Mouse (Mus musculus) cerebellum, adult 8-10 months (tissue): Measurements from ENCODE around the gene Rpusd4.

Source experiments
- DNase-seq: peaks from one replicate; pipeline ENCODE4 v3.0.0; 2022

The Rpusd4 gene

GRCm38 (mm10) chr9:35289992-35290391 lies 22.3 kb downstream of the Rpusd4 start:
- no peak for DNase-seq

GRCm38 (mm10) chr9:35290417-35290816 lies 22.8 kb downstream of the Rpusd4 start:
- no peak for DNase-seq

- DNase-seq = no peak
Measured at GRCm38 (mm10) chr9:35290916-35291315, 23.3 kb downstream of the Rpusd4 start.

- no peak for DNase-seq
Measured at GRCm38 (mm10) chr9:35293465-35293864, 25.8 kb downstream of the Rpusd4 start.

GRCm38 (mm10) chr9:35297791-35298190 lies 30.1 kb downstream of the Rpusd4 start:
- DNase-seq = no peak

GRCm38 (mm10) chr9:35302172-35302571 lies 34.5 kb downstream of the Rpusd4 start:
- DNase-seq = no peak

- peak; percentile 67 for DNase-seq
Measured at GRCm38 (mm10) chr9:35307461-35307860, 39.8 kb downstream of the Rpusd4 start.

- no peak for DNase-seq
Measured at GRCm38 (mm10) chr9:35310377-35310776, 42.7 kb downstream of the Rpusd4 start.

- peak; percentile 70 for DNase-seq
Measured at GRCm38 (mm10) chr9:35312516-35312915, 44.9 kb downstream of the Rpusd4 start.

GRCm38 (mm10) chr9:35313601-35314000 lies 45.9 kb downstream of the Rpusd4 start:
- no peak for DNase-seq

GRCm38 (mm10) chr9:35314254-35314653 lies 46.6 kb downstream of the Rpusd4 start:
- DNase-seq = no peak

- DNase-seq = no peak
Measured at GRCm38 (mm10) chr9:35316771-35317211, 49.1 kb downstream of the Rpusd4 start.

GRCm38 (mm10) chr9:35317233-35317980 lies 49.7 kb downstream of the Rpusd4 start:
- no peak for DNase-seq

- no peak for DNase-seq
Measured at GRCm38 (mm10) chr9:35318537-35319172, 51.0 kb downstream of the Rpusd4 start.

GRCm38 (mm10) chr9:35320288-35320687 lies 52.6 kb downstream of the Rpusd4 start:
- no peak for DNase-seq

GRCm38 (mm10) chr9:35323974-35324373 lies 56.3 kb downstream of the Rpusd4 start:
- no peak for DNase-seq

- DNase-seq = no peak
Measured at GRCm38 (mm10) chr9:35324571-35324970, 56.9 kb downstream of the Rpusd4 start.

- DNase-seq = no peak
Measured at GRCm38 (mm10) chr9:35326644-35327263, 59.1 kb downstream of the Rpusd4 start.
